Mouse (Mus musculus) lung, embryonic 14.5 days (tissue): ENCODE measurements at regions not wholly inside any gene's neighbourhood (a gene's known extent, or its start where the extent isn't known, plus 50 kb on each side); places are given as distances from the start of the nearest gene placed in this dataset.

Experiments used
- ATAC-seq: fragments of 200-750 bp; cut with Nextera tagmentation; 2 replicates; pipeline ENCODE4 v1.8.0; 2017; ENCODE audit warnings: mild to moderate bottlenecking, moderate TSS enrichment, moderate library complexity; ENCODE audit not compliant: insufficient read depth
- DNase-seq: peaks from one replicate; pipeline ENCODE4 v3.0.0-alpha.2; 2015
- H3K27ac ChIP-seq: fragments of 300-500 bp; sonication (generic); 2 replicates; pipeline ENCODE4 v1.5.1; 2014; ENCODE audit warnings: low read depth, mild to moderate bottlenecking, moderate library complexity
- H3K27me3 ChIP-seq: fragments of 300-500 bp; sonication (generic); 2 replicates; pipeline ENCODE4 v1.6.1; 2014; ENCODE audit warnings: low read length, control low read depth; ENCODE audit not compliant: insufficient read depth
- H3K36me3 ChIP-seq: fragments of 300-500 bp; sonication (generic); 2 replicates; pipeline ENCODE4 v1.6.1; 2014; ENCODE audit warnings: control low read depth; ENCODE audit not compliant: insufficient read depth
- H3K4me1 ChIP-seq: fragments of 300-500 bp; sonication (generic); 2 replicates; pipeline ENCODE4 v1.6.1; 2014; ENCODE audit warnings: antibody characterized with exemption, control low read depth; ENCODE audit not compliant: insufficient read depth
- H3K4me2 ChIP-seq: fragments of 300-500 bp; sonication (generic); 2 replicates; pipeline ENCODE4 v1.6.1; 2014; ENCODE audit warnings: mild to moderate bottlenecking
- H3K4me3 ChIP-seq: fragments of 300-500 bp; sonication (generic); 2 replicates; pipeline ENCODE4 v1.5.1; 2014; ENCODE audit warnings: low read depth, low read length
- H3K9ac ChIP-seq: fragments of 300-500 bp; sonication (generic); 2 replicates; pipeline ENCODE4 v1.6.1; 2014
- H3K9me3 ChIP-seq: fragments of 300-500 bp; sonication (generic); 2 replicates; pipeline ENCODE4 v1.6.1; 2016; ENCODE audit warnings: low read depth, low read length, control low read depth
- CTCF ChIP-seq: IDR thresholded peaks from 2 replicates; pipeline ENCODE4 v1.5.1; 2016; ENCODE audit warnings: antibody characterized with exemption, low read depth
- WGBS: fragments of 180-500 bp; shearing (Covaris S2); extraction: QIAGEN DNeasy Blood & Tissue Kit; methylation state at CpG from one replicate; pipeline ENCODE4 v1.1.7; 2014; 5-methylcytosine and 5-hydroxymethylcytosine counted together

- Histone ChIP-seq H3K27ac (no peak overlapping the region), H3K27me3 (peaks cover 8% of the 10 kb centered on the region; the same call in 1 of the 2 replicates), H3K4me1 (no peaks in the 10 kb centered on the region), H3K9me3 (no peaks in the 10 kb centered on the region), H3K9ac (no peak overlapping the region), H3K4me2 (no peak overlapping the region), H3K36me3 (no peaks in the 10 kb centered on the region), H3K4me3 (no peak overlapping the region)
- WGBS: 62% methylated on average over 3 of the region's 3 CpGs
- TF ChIP-seq CTCF: no peak
- DNase-seq (no peak), ATAC-seq (no peak)
These were observed 289.9 kb upstream of the Rps6ka3 start for GRCm38 (mm10) chrX:158920217-158920616.

DNA sequence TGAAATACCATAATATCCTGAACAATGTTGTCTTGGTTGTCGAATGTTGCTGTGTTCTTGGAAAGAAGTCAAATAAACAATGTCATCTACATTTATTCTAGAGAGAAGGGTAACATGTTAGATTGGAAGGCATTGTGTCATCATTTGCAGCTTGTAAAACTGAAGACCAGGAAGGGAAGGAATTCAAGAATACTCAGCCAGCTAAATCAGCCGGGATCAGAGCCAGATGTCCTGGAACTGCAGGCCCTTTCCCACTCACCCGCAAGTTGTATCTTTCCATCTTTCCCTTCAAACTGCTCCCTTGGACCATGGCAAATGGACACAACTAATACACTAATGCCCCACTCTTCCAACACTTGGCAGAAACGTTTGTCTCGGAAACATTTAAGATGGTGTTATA lies 288.7 kb upstream of the Rps6ka3 start:
- DNase-seq (peak; percentile 56), ATAC-seq (no peak)
- peaks cover 8% of the 10 kb centered on the region; the same call in 1 of the 2 replicates for H3K27me3 ChIP-seq
- H3K27ac ChIP-seq: no peak overlapping the region
- no peaks in the 10 kb centered on the region for H3K4me1 ChIP-seq
- H3K4me3 ChIP-seq: no peak overlapping the region
- H3K36me3 ChIP-seq: no peaks in the 10 kb centered on the region
- no peaks in the 10 kb centered on the region for H3K9me3 ChIP-seq
- no peak for TF ChIP-seq CTCF
- H3K4me2 ChIP-seq: peak overlapping the region; percentile 37; the same call in 1 of the 2 replicates
- 37% methylated on average over 5 of the region's 5 CpGs for WGBS
- H3K9ac ChIP-seq: no peak overlapping the region

DNA sequence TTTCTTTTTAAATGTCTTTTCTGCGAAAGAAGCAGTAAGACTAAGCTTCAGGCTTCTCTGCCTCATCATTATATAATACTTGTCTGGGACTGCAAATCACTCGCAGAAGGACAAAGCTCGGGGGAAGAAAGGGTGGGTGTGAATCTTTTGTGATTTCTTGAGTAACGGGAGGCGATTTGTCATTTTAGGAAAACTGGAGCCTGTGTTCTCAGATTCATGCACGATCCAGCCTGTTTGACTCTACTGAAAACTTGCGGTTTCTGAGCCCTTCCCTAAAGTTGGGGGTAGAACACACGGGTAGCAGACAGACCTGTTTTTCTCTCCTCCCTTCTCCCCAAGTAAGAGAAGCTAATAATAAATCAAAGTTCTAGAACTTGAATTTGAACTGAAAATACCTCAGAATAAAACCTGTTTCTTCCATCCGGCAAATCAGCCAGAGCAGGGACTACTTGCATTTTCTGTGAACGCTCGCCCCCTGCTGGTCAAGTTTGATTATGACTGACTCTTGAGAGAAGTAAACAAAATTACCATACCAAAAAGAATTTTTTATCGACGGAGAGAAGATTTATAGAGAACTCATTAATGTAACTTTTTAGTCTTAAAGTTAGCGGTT lies 288.2 kb upstream of the Rps6ka3 start:
- 26% methylated on average over 14 of the region's 14 CpGs for WGBS
- ATAC-seq: no peak

GRCm38 (mm10) chrX:158923081-158923561 lies 287.0 kb upstream of the Rps6ka3 start:
- no peak for TF ChIP-seq CTCF
- no peaks in the 10 kb centered on the region for H3K36me3 ChIP-seq
- DNase-seq (peak; percentile 27), ATAC-seq (peak; percentile 74; the same call in 1 of the 2 replicates)
- no peak overlapping the region for H3K9ac ChIP-seq
- H3K27ac ChIP-seq: no peak overlapping the region
- H3K4me3 ChIP-seq: no peak overlapping the region
- peak overlapping the region; percentile 52 for H3K4me2 ChIP-seq
- H3K9me3 ChIP-seq: no peaks in the 10 kb centered on the region
- peaks cover 8% of the 10 kb centered on the region; the same call in 1 of the 2 replicates for H3K27me3 ChIP-seq
- no peaks in the 10 kb centered on the region for H3K4me1 ChIP-seq
- WGBS: 20% methylated on average over 14 of the region's 14 CpGs

More for the DNA sequence above, 288.2 kb upstream of the Rps6ka3 start:
- Histone ChIP-seq H3K4me3 (no peak overlapping the region), H3K9me3 (no peaks in the 10 kb centered on the region), H3K36me3 (no peaks in the 10 kb centered on the region), H3K4me2 (peak overlapping the region; percentile 37; the same call in 1 of the 2 replicates), H3K27me3 (peaks cover 8% of the 10 kb centered on the region; the same call in 1 of the 2 replicates), H3K9ac (no peak overlapping the region), H3K27ac (no peak overlapping the region), H3K4me1 (no peaks in the 10 kb centered on the region)
- peak; percentile 65 for TF ChIP-seq CTCF
- DNase-seq: peak; percentile 87

DNA sequence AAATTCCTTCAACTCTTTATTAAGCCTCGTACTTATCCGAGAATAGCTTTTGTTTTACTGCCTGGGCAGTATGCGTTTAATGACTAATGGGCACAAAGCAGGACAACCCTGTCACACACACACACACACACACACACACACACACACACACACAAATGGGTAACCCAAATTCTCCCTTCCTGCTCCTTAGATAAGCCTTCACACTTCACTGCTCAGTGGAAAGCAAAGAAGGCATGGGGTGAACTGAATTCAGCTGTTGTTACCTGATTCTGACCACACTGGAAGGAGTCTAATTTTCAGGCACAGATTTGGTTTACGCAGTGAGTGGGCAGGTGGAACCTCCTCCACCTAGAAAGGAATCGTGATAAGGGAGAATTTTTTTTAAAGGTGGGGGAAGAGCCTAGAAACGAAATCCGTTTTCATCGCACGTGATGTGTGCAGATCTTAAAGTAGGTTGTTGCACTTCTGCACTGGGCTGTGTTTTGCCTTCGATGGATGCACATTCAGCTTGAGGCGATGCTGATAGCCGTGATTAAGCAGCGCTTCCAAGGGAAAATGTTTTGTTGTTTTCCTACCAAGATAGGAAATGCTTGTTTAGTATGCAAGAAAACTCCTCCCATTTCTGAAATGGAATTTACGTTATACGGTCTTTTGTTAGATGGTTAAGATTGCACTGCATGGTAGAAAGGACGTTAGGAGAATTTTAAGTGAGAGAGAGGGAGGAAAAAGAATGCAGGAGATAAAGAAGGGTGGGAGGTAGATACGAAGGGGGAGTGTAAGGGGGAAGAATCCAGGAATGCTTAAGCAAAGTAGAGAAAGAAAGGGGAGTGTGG lies 286.2 kb upstream of the Rps6ka3 start:
- Histone ChIP-seq H3K27me3 (peaks cover 8% of the 10 kb centered on the region; the same call in 1 of the 2 replicates), H3K4me2 (peak overlapping the region; percentile 52), H3K9me3 (no peaks in the 10 kb centered on the region), H3K4me1 (no peaks in the 10 kb centered on the region), H3K27ac (no peak overlapping the region), H3K36me3 (no peaks in the 10 kb centered on the region), H3K9ac (no peak overlapping the region), H3K4me3 (no peak overlapping the region)
- WGBS: 25% methylated on average over 17 of the region's 17 CpGs
- TF ChIP-seq CTCF: no peak
- DNase-seq (no peak), ATAC-seq (no peak)

DNA sequence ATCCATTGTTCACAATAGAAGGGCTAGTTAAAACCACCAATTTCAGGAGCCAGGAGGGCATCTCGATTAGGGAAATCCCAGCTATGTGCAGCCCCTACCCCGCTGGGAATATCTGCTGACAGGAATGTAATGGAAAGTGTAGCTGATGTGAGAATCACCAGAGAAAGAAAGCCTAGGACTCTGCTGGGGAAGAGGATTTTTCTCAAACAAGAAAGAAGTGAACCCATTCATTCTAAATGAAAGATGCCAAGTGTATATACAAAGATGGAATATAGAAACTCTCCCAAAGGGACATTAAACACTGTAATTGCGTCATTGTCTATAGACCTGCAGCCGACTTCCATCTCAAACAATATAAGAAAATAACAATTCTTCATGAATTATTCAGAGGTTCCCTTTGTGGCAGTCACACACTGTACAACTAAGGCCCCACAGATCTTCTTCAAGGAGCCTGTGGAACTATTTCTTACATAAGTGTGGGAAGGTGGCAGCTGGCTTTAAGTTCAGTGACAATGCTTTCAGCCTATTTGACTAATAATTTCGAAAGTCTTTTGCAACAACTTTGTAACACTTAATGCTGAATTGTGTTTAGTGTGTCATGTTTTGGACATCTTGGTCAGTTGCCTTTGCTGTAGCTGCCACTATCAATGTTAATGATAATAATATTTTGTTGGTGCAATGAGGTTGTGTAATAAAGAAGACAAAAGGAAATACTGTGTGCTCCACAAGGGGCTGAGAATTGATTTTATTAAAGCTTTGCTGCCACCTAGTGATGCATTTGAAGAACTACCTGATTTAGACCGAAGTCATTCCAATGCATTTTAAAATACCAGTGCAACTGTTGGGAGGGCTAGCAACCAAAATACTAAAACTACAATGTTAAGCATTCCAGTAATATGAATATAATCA lies 285.4 kb upstream of the Rps6ka3 start:
- Histone ChIP-seq H3K27ac (no peak overlapping the region), H3K27me3 (peaks cover 8% of the 10 kb centered on the region; the same call in 1 of the 2 replicates), H3K9me3 (no peaks in the 10 kb centered on the region), H3K9ac (no peak overlapping the region), H3K4me1 (no peaks in the 10 kb centered on the region), H3K4me3 (no peak overlapping the region), H3K4me2 (peak overlapping the region; percentile 52; the same call in 1 of the 2 replicates), H3K36me3 (no peaks in the 10 kb centered on the region)
- TF ChIP-seq CTCF: peak; percentile 66
- ATAC-seq (peak; percentile 28; the same call in 1 of the 2 replicates), DNase-seq (peak; percentile 72)
- WGBS: 39% methylated on average over 6 of the region's 6 CpGs
